8 mouse cellular contexts compared by ENCODE assay signal in the genomic region with DNA sequence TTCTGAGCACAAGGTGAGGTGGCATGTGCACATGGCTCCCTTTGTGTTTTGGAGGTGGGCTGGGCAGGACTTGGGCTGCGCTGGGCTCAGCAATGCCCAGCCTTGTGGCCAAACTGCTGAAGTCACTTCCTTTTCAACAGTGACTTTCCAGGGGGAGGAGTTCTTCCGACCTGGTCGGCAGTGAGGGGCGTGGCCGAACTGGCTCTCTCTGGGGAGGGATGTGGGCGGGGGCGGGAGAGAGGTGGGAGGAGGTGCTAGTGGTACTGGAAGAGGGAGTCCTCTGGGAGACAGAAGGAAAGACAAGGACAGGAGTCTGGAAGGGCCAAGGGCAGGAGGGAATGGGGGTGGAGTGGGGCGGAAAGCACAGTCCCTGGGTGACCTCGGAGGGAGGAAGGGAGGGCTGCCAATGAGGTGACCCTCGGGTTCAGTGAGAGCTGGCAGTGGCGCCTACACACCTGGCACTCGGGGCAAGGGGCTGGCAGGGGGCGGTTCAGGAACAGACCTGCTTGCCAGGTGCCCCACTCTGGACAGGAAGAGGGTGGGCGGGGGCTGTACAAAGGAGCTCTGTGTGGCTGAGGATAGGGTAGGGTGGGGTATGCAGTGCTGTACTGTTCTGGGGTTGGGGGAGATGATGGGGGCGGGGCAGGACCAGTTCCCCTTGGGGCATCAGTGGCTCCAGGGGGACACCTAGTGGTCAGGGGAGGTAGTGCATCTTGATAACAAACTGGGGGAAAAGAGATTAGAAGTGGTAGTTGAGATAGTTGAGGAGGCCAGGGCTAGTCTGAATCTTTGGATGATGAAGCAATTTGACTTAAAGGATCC. TPM values are rescaled to one million over a fixed set of nuclear protein-coding genes. Genes with fewer than 3 reads are reported as not detected.
A peak's percentile ranks its signal among the peaks of the same experiment; 100 is the strongest.
DNase-seq lines count a peak whose midpoint lies in the region; ATAC-seq and TF ChIP-seq lines count a peak whose summit lies in the region.

No protein-coding gene starts in this region.

- WGBS in embryonic facial prominence, embryonic 13.5 days, result 5% methylated on average over 15 of the region's 15 CpGs
- 2% methylated on average over 15 of the region's 15 CpGs for WGBS in kidney, adult 2 months
- 2% methylated on average over 15 of the region's 15 CpGs for WGBS in liver, embryonic 14.5 days (ENCODE audit: insufficient replicate concordance)

- no peak overlapping the region for H3K9ac ChIP-seq in embryonic facial prominence, embryonic 13.5 days
- peak overlapping the region; percentile 27; the same call in 1 of the 2 replicates for H3K9ac ChIP-seq in liver, embryonic 14.5 days (replicated peaks)

- peaks cover 85% of the 10 kb centered on the region for H3K4me1 ChIP-seq in embryonic facial prominence, embryonic 13.5 days
- peaks cover 39% of the 10 kb centered on the region for H3K4me1 ChIP-seq in kidney, adult 2 months (ENCODE audit: control insufficient read depth, insufficient read depth, low read length)
- H3K4me1 ChIP-seq in liver, embryonic 14.5 days (replicated peaks; ENCODE audit: control insufficient read depth in 2 of 2, insufficient read depth in 2 of 2, low read length in 1 of 2), result peaks cover 38 to 40% of the 10 kb centered on the region in 2 experiments

- H3K4me3 ChIP-seq in embryonic facial prominence, embryonic 13.5 days, result no peak overlapping the region
- peak overlapping the region; percentile 12; the same call in 1 of the 2 replicates for H3K4me3 ChIP-seq in kidney, adult 2 months (ENCODE audit: insufficient read depth, low read depth, low read length)
- H3K4me3 ChIP-seq in liver, embryonic 14.5 days (ENCODE audit: insufficient read depth in 1 of 2, low read depth in 2 of 2, low read length in 2 of 2), result peak overlapping the region; percentile 7 to 30; a peak in 3 of 4 replicates

- DNase-seq in CD4-positive, CD25-positive, alpha-beta regulatory T cell, adult 2 months (ENCODE audit: low read depth, low spot score), result peak; percentile 89
- DNase-seq in adrenal gland, postnatal 14 days, result peak; percentile 94
- DNase-seq in heart, adult 8-10 months (ENCODE audit: low spot score), result peak; percentile 88
- DNase-seq in kidney, adult 2 months, result peak; percentile 97
- DNase-seq in liver, embryonic 14.5 days (ENCODE audit: low read depth in 3 of 3, low spot score in 3 of 3), result peak; percentile 53 to 74 (median 56)
- peak; percentile 81 to 85 for DNase-seq in natural killer cell, adult 2 months (ENCODE audit: low spot score in 2 of 2)
- peak; percentile 59 to 78 for DNase-seq in thymus, adult 18-20 months

- peak; percentile 78 for TF ChIP-seq CTCF in kidney, adult 2 months (conservative IDR thresholded peaks at IDR 0.05; ENCODE audit: insufficient read depth, insufficient read length, low read depth, low read length)
- peak; percentile 89 for TF ChIP-seq CTCF in liver, embryonic 14.5 days (IDR thresholded peaks at IDR 0.05; ENCODE audit: low read depth)

- peak overlapping the region; percentile 85 for H3K27ac ChIP-seq in embryonic facial prominence, embryonic 13.5 days
- H3K27ac ChIP-seq in kidney, adult 2 months (ENCODE audit: insufficient read depth, low read depth, low read length), result peak overlapping the region; percentile 75
- H3K27ac ChIP-seq in liver, embryonic 14.5 days, result peak overlapping the region; percentile 96

- peak; percentile 62 for ATAC-seq in embryonic facial prominence, embryonic 13.5 days (ENCODE audit: insufficient number of reproducible peaks, insufficient read depth, low FRiP score, low TSS enrichment, low read depth)
- ATAC-seq in liver, embryonic 14.5 days (ENCODE audit: insufficient read depth), result peak; percentile 49

- no peaks in the 10 kb centered on the region for H3K9me3 ChIP-seq in embryonic facial prominence, embryonic 13.5 days
- H3K9me3 ChIP-seq in liver, embryonic 14.5 days (ENCODE audit: control insufficient read depth, low read length), result no peaks in the 10 kb centered on the region

- no peaks in the 10 kb centered on the region for H3K27me3 ChIP-seq in embryonic facial prominence, embryonic 13.5 days
- no peaks in the 10 kb centered on the region for H3K27me3 ChIP-seq in kidney, adult 2 months (replicated peaks; ENCODE audit: control insufficient read depth, insufficient read depth, low read length)
- no peaks in the 10 kb centered on the region for H3K27me3 ChIP-seq in liver, embryonic 14.5 days (ENCODE audit: control insufficient read depth, insufficient read depth, low read length)

- peak overlapping the region; percentile 32 for H3K4me2 ChIP-seq in embryonic facial prominence, embryonic 13.5 days
- peak overlapping the region; percentile 72 for H3K4me2 ChIP-seq in liver, embryonic 14.5 days (ENCODE audit: low read depth)

- TF ChIP-seq EP300 in liver, embryonic 14.5 days (IDR thresholded peaks at IDR 0.05; ENCODE audit: low read depth), result no peak

- TF ChIP-seq POLR2A in kidney, adult 2 months (IDR thresholded peaks at IDR 0.05; ENCODE audit: low read depth, low read length), result peak; percentile 91

- peaks cover 47% of the 10 kb centered on the region for H3K36me3 ChIP-seq in embryonic facial prominence, embryonic 13.5 days
- H3K36me3 ChIP-seq in kidney, adult 2 months (ENCODE audit: control insufficient read depth, insufficient read depth, low read length), result peaks cover 2% of the 10 kb centered on the region; the same call in 1 of the 2 replicates
- H3K36me3 ChIP-seq in liver, embryonic 14.5 days (replicated peaks; ENCODE audit: control insufficient read depth, insufficient read depth, low read depth), result no peaks in the 10 kb centered on the region; the same call in 1 of the 2 replicates

RNA-seq across cellular contexts. Expression of a gene that starts 45.2 kb away (rescaled TPM):
- 65.0 and 71.9 TPM in 2 replicates for total RNA-seq in adrenal gland, postnatal 14 days (2021)
- 12.8 and 14.3 TPM in 2 replicates for polyA plus RNA-seq in embryonic facial prominence, embryonic 13.5 days (2015; fragmentation: Nextera tagmentation; extraction: Ambion mirVana)
- 10 to 100 TPM; 37.5 to 52.5 (median 45.0) TPM for total RNA-seq in heart, adult 8-10 months (2022)
- polyA plus RNA-seq in kidney, adult 2 months (2012; rRNA removed), result 22.2 and 23.3 TPM in 2 replicates
- 1.3 and 1.7 TPM in 2 replicates for polyA plus RNA-seq in liver, embryonic 14.5 days (2012; rRNA removed)
- polyA plus RNA-seq in liver, embryonic 14.5 days (2014; fragmentation: Nextera tagmentation; extraction: Ambion mirVana), result 0.53 and 0.75 TPM in 2 replicates
